Mouse (Mus musculus) limb, embryonic 11.5 days (tissue): ENCODE measurements around the gene Baz1b. TPM values are rescaled to one million over a fixed set of nuclear protein-coding genes. Genes with fewer than 3 reads are reported as not detected.
A peak's percentile ranks its signal among the peaks of the same experiment; 100 is the strongest.

ENCODE experiments used
- ATAC-seq: fragments of 200-750 bp; cut with Nextera tagmentation; 2 replicates; pipeline ENCODE4 v1.8.0; 2017; ENCODE audit warnings: low read depth; ENCODE audit not compliant: insufficient number of reproducible peaks, low FRiP score, low TSS enrichment
- DNase-seq: peaks from one replicate; pipeline ENCODE4 v3.0.0-alpha.2; 2015; ENCODE audit warnings: low spot score
- H3K27ac ChIP-seq: fragments of 300-500 bp; sonication (generic); replicated peaks from 2 replicates; pipeline ENCODE4 v1.5.1; 2014; ENCODE audit warnings: low read depth, mild to moderate bottlenecking, low read length
- H3K27me3 ChIP-seq: fragments of 300-500 bp; sonication (generic); 2 replicates; pipeline ENCODE4 v1.6.1; 2014; ENCODE audit warnings: mild to moderate bottlenecking, low read length, mixed read lengths; ENCODE audit not compliant: control insufficient read depth, insufficient read depth
- H3K36me3 ChIP-seq: fragments of 300-500 bp; sonication (generic); 2 replicates; pipeline ENCODE4 v1.6.1; 2014; ENCODE audit warnings: mild to moderate bottlenecking, low read length, moderate library complexity, mixed read lengths; ENCODE audit not compliant: control insufficient read depth, insufficient read depth
- H3K4me1 ChIP-seq: fragments of 300-500 bp; sonication (generic); 2 replicates; pipeline ENCODE4 v1.6.1; 2014; ENCODE audit warnings: low read length, mixed read lengths; ENCODE audit not compliant: control insufficient read depth, insufficient read depth
- H3K4me2 ChIP-seq: fragments of 300-500 bp; sonication (generic); 2 replicates; pipeline ENCODE4 v1.6.1; 2014; ENCODE audit warnings: low read depth, mild to moderate bottlenecking, moderate library complexity; ENCODE audit not compliant: severe bottlenecking
- H3K4me3 ChIP-seq: fragments of 300-500 bp; sonication (generic); 2 replicates; pipeline ENCODE4 v1.5.1; 2014; ENCODE audit warnings: low read depth, low read length
- H3K9ac ChIP-seq: fragments of 300-500 bp; sonication (generic); 2 replicates; pipeline ENCODE4 v1.6.1; 2014; ENCODE audit warnings: mild to moderate bottlenecking, low read length
- H3K9me3 ChIP-seq: fragments of 300-500 bp; sonication (generic); 2 replicates; pipeline ENCODE4 v1.6.1; 2016; ENCODE audit warnings: low read length; ENCODE audit not compliant: control insufficient read depth
- WGBS: fragments of 180-500 bp; shearing (Covaris S2); extraction: QIAGEN DNeasy Blood & Tissue Kit; methylation state at CpG from one replicate; pipeline ENCODE4 v1.1.7; 2014; 5-methylcytosine and 5-hydroxymethylcytosine counted together
- polyA plus RNA-seq: library from polyadenylated mRNA; unstranded; fragments of >200 nt; fragmentation: Nextera tagmentation; extraction: Ambion mirVana; gene quantifications from 2 replicates; pipeline ENCODE4 v1.2.1, GENCODE M21; 2014

Baz1b gene
- polyA plus RNA-seq, 1 experiment from 2014 or later = 71.5 TPM

DNA sequence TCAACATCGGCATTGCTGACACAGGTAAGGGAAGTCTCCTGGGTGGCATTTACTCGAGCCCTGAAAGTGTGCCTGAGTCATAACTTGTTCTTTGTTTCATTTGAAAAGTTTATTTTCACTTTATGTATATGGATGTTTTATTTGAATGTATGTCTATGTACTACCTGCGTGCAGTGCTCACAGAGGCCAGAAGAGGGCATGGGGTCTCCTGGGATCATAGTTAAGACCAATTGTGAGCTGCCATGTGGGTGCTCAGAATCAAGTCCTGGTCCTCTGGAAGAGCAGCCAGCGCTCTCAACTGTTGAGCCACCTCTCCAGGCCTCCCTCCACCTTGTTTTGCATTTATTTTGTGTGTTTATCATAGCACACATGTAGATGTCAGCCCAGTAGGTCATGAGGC lies 30.6 kb upstream of the Baz1b start:
- no peak for ATAC-seq
- H3K4me2 ChIP-seq = 0 out of 2 replicates have a peak overlapping the region, but pooled peaks have one; percentile 4
- WGBS = 95% methylated on average over 4 of the region's 4 CpGs
- peaks cover 30% of the 10 kb centered on the region; the same call in 1 of the 2 replicates for H3K36me3 ChIP-seq
- H3K4me1 ChIP-seq = no peaks in the 10 kb centered on the region
- H3K9me3 ChIP-seq = no peaks in the 10 kb centered on the region
- no peak for DNase-seq
- H3K9ac ChIP-seq = no peak overlapping the region
- no peak overlapping the region for H3K4me3 ChIP-seq
- H3K27me3 ChIP-seq = no peaks in the 10 kb centered on the region
- H3K27ac ChIP-seq = no peak overlapping the region

DNA sequence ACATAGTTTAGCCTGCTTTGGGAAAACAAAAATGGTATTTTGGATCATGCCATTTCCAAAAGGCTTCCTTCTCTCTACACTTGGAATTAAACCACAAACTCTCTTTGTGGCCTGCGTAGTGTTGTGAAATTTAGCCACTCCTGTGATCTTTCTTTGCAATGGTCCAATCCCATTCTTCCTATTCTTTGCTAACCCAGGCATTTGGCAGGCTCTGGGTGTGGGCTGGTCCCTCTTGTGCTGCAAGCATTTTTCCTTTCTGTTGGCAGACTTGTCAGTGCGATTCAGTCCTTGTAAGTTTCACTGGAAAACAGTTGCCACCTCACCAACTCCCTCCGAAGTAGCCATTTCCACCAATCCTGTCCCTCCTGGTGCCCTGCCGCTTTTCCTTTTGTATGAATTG lies 25.8 kb upstream of the Baz1b start:
- H3K4me2 ChIP-seq = no peak overlapping the region
- H3K27me3 ChIP-seq = no peaks in the 10 kb centered on the region
- H3K9ac ChIP-seq = no peak overlapping the region
- no peaks in the 10 kb centered on the region for H3K4me1 ChIP-seq
- no peak overlapping the region for H3K27ac ChIP-seq
- no peak overlapping the region for H3K4me3 ChIP-seq
- peaks cover 24% of the 10 kb centered on the region; the same call in 1 of the 2 replicates for H3K36me3 ChIP-seq
- DNase-seq = no peak
- WGBS = 96% methylated on average over 4 of the region's 4 CpGs
- H3K9me3 ChIP-seq = no peaks in the 10 kb centered on the region
- ATAC-seq = no peak

DNA sequence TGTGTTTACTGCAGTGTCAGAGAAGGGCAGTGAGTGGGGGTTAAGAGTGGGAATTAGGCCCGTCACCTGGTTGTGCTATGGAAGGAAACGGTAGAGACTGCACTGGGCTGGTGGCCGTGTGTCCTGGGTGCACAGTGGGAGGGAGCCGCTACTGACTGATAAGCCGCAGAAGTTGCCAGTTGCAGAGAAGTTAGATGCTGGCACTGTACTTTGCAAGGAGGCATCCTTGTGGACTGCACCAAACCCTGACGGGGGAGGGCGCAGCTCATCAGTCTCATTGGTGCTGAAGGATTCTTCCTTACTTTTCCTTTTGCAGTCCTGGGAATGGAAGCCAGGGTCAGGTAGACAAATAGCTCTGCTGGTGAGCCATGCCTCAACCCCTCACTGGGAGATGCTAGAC lies 25.4 kb upstream of the Baz1b start:
- peaks cover 20% of the 10 kb centered on the region; the same call in 1 of the 2 replicates for H3K36me3 ChIP-seq
- no peaks in the 10 kb centered on the region for H3K9me3 ChIP-seq
- H3K9ac ChIP-seq = no peak overlapping the region
- no peaks in the 10 kb centered on the region for H3K27me3 ChIP-seq
- no peaks in the 10 kb centered on the region for H3K4me1 ChIP-seq
- no peak for ATAC-seq
- H3K4me3 ChIP-seq = no peak overlapping the region
- no peak overlapping the region for H3K27ac ChIP-seq
- no peak overlapping the region for H3K4me2 ChIP-seq
- WGBS = 91% methylated on average over 7 of the region's 7 CpGs
- no peak for DNase-seq

- WGBS = 94% methylated on average over 8 of the region's 8 CpGs
- no peak overlapping the region for H3K9ac ChIP-seq
These were observed 24.7 kb upstream of the Baz1b start for GRCm38 (mm10) chr5:135162361-135162760.

DNA sequence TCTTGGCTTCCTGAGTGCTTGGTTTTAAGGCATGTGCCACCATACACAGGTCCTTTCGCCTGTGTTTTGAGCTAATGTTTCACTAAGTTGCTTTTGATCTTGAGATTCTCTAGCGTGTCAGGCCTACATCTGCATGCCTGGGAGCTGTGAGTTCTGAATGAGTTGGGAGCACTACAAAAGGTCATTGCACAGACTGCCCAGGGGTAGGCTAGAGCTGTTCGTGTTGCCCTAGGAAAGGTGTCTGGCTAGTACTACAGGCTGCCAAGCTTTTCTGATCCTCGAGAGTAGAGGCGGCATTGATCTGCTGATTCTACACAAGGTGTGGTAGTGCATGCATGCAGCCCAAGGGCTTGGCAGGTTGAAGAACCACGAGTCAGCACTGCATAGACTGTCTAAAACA lies 24.2 kb upstream of the Baz1b start:
- H3K4me2 ChIP-seq = no peak overlapping the region
- H3K36me3 ChIP-seq = peaks cover 17% of the 10 kb centered on the region; the same call in 1 of the 2 replicates
- H3K9me3 ChIP-seq = no peaks in the 10 kb centered on the region
- WGBS = 89% methylated on average over 6 of the region's 6 CpGs
- no peak overlapping the region for H3K4me3 ChIP-seq
- H3K9ac ChIP-seq = no peak overlapping the region
- ATAC-seq (no peak), DNase-seq (no peak)
- no peak overlapping the region for H3K27ac ChIP-seq
- H3K4me1 ChIP-seq = no peaks in the 10 kb centered on the region
- no peaks in the 10 kb centered on the region for H3K27me3 ChIP-seq

More at GRCm38 (mm10) chr5:135162361-135162760, 24.7 kb upstream of the Baz1b start:
- H3K27me3 ChIP-seq = no peaks in the 10 kb centered on the region
- ATAC-seq (no peak), DNase-seq (no peak)
- H3K36me3 ChIP-seq = peaks cover 17% of the 10 kb centered on the region; the same call in 1 of the 2 replicates
- H3K27ac ChIP-seq = no peak overlapping the region
- H3K4me1 ChIP-seq = no peaks in the 10 kb centered on the region
- H3K4me3 ChIP-seq = no peak overlapping the region
- H3K4me2 ChIP-seq = no peak overlapping the region
- no peaks in the 10 kb centered on the region for H3K9me3 ChIP-seq

GRCm38 (mm10) chr5:135166909-135167308 lies 20.2 kb upstream of the Baz1b start:
- no peaks in the 10 kb centered on the region for H3K9me3 ChIP-seq
- no peaks in the 10 kb centered on the region for H3K4me1 ChIP-seq
- H3K27me3 ChIP-seq = no peaks in the 10 kb centered on the region
- DNase-seq (no peak), ATAC-seq (no peak)
- no peak overlapping the region for H3K9ac ChIP-seq
- no peak overlapping the region for H3K4me2 ChIP-seq
- H3K4me3 ChIP-seq = no peak overlapping the region
- peaks cover 4% of the 10 kb centered on the region; the same call in 1 of the 2 replicates for H3K36me3 ChIP-seq
- 90% methylated on average over 4 of the region's 4 CpGs for WGBS
- no peak overlapping the region for H3K27ac ChIP-seq

- no peak overlapping the region for H3K4me2 ChIP-seq
- no peak for ATAC-seq
- no peak overlapping the region for H3K4me3 ChIP-seq
- 96% methylated on average over 4 of the region's 4 CpGs for WGBS
- H3K27me3 ChIP-seq = no peaks in the 10 kb centered on the region
- peaks cover 5% of the 10 kb centered on the region; the same call in 1 of the 2 replicates for H3K36me3 ChIP-seq
- H3K4me1 ChIP-seq = no peaks in the 10 kb centered on the region
- no peaks in the 10 kb centered on the region for H3K9me3 ChIP-seq
- H3K9ac ChIP-seq = no peak overlapping the region
- no peak overlapping the region for H3K27ac ChIP-seq
- DNase-seq = no peak
These were observed 19.6 kb upstream of the Baz1b start for GRCm38 (mm10) chr5:135167469-135167868.

DNA sequence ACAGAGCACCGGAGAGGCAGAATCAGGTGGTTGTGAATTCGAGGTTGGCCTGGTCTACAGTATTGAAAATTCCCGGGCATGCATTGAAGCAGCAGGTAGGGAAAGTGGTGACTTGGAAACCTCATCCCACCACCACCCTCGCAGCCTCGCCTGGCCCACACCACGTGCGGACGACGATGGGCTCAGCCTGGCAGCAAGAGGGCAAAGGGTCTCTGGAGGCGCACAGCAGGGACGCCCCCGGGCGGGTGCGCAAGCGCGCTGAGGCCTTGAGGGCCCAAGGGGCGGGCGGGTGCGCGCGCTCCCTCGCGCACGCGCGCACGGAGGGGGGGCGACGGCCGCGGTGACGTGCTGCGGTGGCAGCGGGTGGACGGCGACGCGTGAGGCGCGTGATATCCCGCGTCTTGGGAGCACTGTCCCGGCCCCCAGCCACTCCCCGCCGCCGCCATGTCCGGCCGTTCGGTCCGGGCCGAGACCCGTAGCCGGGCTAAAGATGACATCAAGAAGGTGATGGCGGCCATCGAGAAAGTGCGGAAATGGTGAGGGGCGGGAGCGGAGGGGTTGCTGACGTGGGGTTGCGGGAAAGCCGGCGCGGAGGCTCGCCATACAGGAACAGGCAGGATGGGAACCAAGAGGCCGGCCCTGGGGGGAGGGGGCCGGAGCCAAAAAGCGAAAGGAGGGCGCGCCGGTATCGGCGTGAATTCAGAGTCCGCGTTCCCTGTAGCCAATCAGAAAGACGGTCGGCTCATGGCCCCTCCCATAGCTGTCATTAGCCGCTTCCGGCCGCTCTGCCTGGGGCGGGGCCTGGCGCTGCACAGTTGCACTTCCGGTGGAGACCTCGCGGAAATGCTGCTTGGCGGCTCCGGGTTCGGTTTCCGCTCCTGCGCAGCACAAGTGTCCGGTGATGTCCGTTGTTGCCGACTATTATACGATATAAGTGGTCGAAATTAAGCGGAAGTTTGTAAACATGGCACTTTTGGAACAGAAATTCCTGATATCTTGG lies 18.7 kb upstream of the Baz1b start, which contains the start of gene Bcl7b:
Bcl7b (plus strand) TSS at position 221 of the 1,000 bp plus-strand sequence.
- no peaks in the 10 kb centered on the region for H3K9me3 ChIP-seq
- H3K9ac ChIP-seq = peak within 1 kb of the TSS; percentile 83
- peak; percentile 98 for DNase-seq
- peaks cover 6% of the 10 kb centered on the region; the same call in 1 of the 2 replicates for H3K36me3 ChIP-seq
- H3K27ac ChIP-seq = peak within 1 kb of the TSS; percentile 97
- peak; percentile 97 for ATAC-seq
- no peaks in the 10 kb centered on the region for H3K27me3 ChIP-seq
- no peaks in the 10 kb centered on the region for H3K4me1 ChIP-seq
- H3K4me2 ChIP-seq = peak within 1 kb of the TSS; percentile 82
- WGBS = 2% methylated on average over 80 of the region's 95 CpGs
- peak within 1 kb of the TSS; percentile 71 for H3K4me3 ChIP-seq
